In genomic region chr2:73453085-73453484, GRCm38 (mm10) we compare ENCODE assay signal across 15 mouse cellular contexts.
A peak's percentile ranks its signal among the peaks of the same experiment; 100 is the strongest.
DNase-seq lines count a peak whose midpoint lies in the region; ATAC-seq and TF ChIP-seq lines count a peak whose summit lies in the region.
"Had no signal": no experiment of that assay in that cellular context is flagged by ENCODE, and none has a peak within 500 bp of the region (broad histone marks: within the 10 kb centered on the region; RNA-seq: fewer than 3 reads in every experiment).

No protein-coding gene starts in this region.

- TF ChIP-seq EP300 in MEL (IDR thresholded peaks at IDR 0.05; ENCODE audit: low read depth in 1 of 2, low read length in 2 of 2), result no peak

- H3K4me3 ChIP-seq in embryonic facial prominence, embryonic 14.5 days (ENCODE audit: low read depth, low read length), result no peak overlapping the region
- no peak overlapping the region for H3K4me3 ChIP-seq in embryonic facial prominence, embryonic 10.5 days
- peak overlapping the region; percentile 14; the same call in 1 of the 2 replicates for H3K4me3 ChIP-seq in liver, adult 2 months (ENCODE audit: insufficient read depth, low read depth, low read length)
- H3K4me3 ChIP-seq in MEL (ENCODE audit: control insufficient read depth in 1 of 2, insufficient read depth in 1 of 2, low read depth in 2 of 2, low read length in 2 of 2), result peak overlapping the region; percentile 26 to 40
- no peak overlapping the region for H3K4me3 ChIP-seq in liver, embryonic 15.5 days (replicated peaks)
- H3K4me3 ChIP-seq: heart, embryonic 15.5 days; hindbrain, embryonic 10.5 days; intestine, embryonic 15.5 days had no signal

- H3K9me3 ChIP-seq in embryonic facial prominence, embryonic 14.5 days (ENCODE audit: control insufficient read depth, low read length), result no peaks in the 10 kb centered on the region
- no peaks in the 10 kb centered on the region for H3K9me3 ChIP-seq in embryonic facial prominence, embryonic 10.5 days
- H3K9me3 ChIP-seq in MEL (replicated peaks; ENCODE audit: insufficient read depth, low read length), result no peaks in the 10 kb centered on the region
- no peaks in the 10 kb centered on the region for H3K9me3 ChIP-seq in liver, embryonic 15.5 days (replicated peaks)
- H3K9me3 ChIP-seq: heart, embryonic 15.5 days; hindbrain, embryonic 10.5 days; intestine, embryonic 15.5 days had no signal

- DNase-seq in embryonic facial prominence, embryonic 14.5 days (ENCODE audit: low spot score), result peak; percentile 50
- no peak for DNase-seq in embryonic facial prominence, embryonic 10.5 days (ENCODE audit: low spot score)
- no peak for DNase-seq in liver, adult 2 months (ENCODE audit: extremely low read depth, low read depth, low spot score)
- no peak for DNase-seq in liver
- no peak for DNase-seq in MEL (ENCODE audit: low read depth, low spot score)
- DNase-seq in right cerebral cortex, postnatal 25 days, result no peak
- DNase-seq: adrenal gland, adult 8-10 months; cerebellum, adult 2 months had no signal

- H3K36me3 ChIP-seq in embryonic facial prominence, embryonic 14.5 days (ENCODE audit: control insufficient read depth, insufficient read depth, low read length), result no peaks in the 10 kb centered on the region
- no peaks in the 10 kb centered on the region; the same call in 1 of the 2 replicates for H3K36me3 ChIP-seq in embryonic facial prominence, embryonic 10.5 days (replicated peaks)
- H3K36me3 ChIP-seq in liver, adult 2 months (ENCODE audit: control insufficient read depth, insufficient read depth, low read length), result no peaks in the 10 kb centered on the region
- peaks cover 0 to 28% of the 10 kb centered on the region in 2 experiments; a peak in 2 of 4 replicates for H3K36me3 ChIP-seq in MEL (ENCODE audit: control insufficient read depth in 1 of 2, insufficient read depth in 2 of 2, low read length in 2 of 2)
- no peaks in the 10 kb centered on the region for H3K36me3 ChIP-seq in liver, embryonic 15.5 days (replicated peaks)
- H3K36me3 ChIP-seq: heart, embryonic 15.5 days; hindbrain, embryonic 10.5 days; intestine, embryonic 15.5 days had no signal

- TF ChIP-seq CTCF in liver, adult 2 months (IDR thresholded peaks at IDR 0.05; ENCODE audit: low read depth, low read length), result no peak
- TF ChIP-seq CTCF in MEL (IDR thresholded peaks at IDR 0.05 in 2 of 3, conservative IDR thresholded peaks at IDR 0.05 in 1 of 3; ENCODE audit: control insufficient read depth in 1 of 3, insufficient read depth in 1 of 3, low read depth in 2 of 3, low read length in 3 of 3, poor library complexity in 1 of 3, severe bottlenecking in 1 of 3), result no peak

- WGBS in embryonic facial prominence, embryonic 14.5 days, result 51% methylated on average over 5 of the region's 5 CpGs
- WGBS in embryonic facial prominence, embryonic 10.5 days, result 85% methylated on average over 5 of the region's 5 CpGs
- 82% methylated on average over 5 of the region's 5 CpGs for WGBS in liver, adult 2 months
- 59% methylated on average over 5 of the region's 5 CpGs for WGBS in liver, embryonic 15.5 days (ENCODE audit: insufficient replicate concordance)

- no peaks in the 10 kb centered on the region for H3K27me3 ChIP-seq in embryonic facial prominence, embryonic 14.5 days (replicated peaks; ENCODE audit: control insufficient read depth, insufficient read depth, low read length)
- H3K27me3 ChIP-seq in embryonic facial prominence, embryonic 10.5 days (replicated peaks; ENCODE audit: low read depth, poor library complexity, severe bottlenecking), result no peaks in the 10 kb centered on the region
- H3K27me3 ChIP-seq in liver, adult 2 months (ENCODE audit: control insufficient read depth, insufficient read depth, low read length), result no peaks in the 10 kb centered on the region
- H3K27me3 ChIP-seq in MEL (ENCODE audit: control insufficient read depth in 1 of 2, insufficient read depth in 2 of 2, low read length in 2 of 2), result no peaks in the 10 kb centered on the region
- H3K27me3 ChIP-seq in liver, embryonic 15.5 days, result no peaks in the 10 kb centered on the region
- H3K27me3 ChIP-seq: heart, embryonic 15.5 days; intestine, embryonic 15.5 days had no signal

- no peak overlapping the region for H3K4me2 ChIP-seq in embryonic facial prominence, embryonic 14.5 days (ENCODE audit: low read depth, low read length)
- peak overlapping the region; percentile 43 for H3K4me2 ChIP-seq in liver, embryonic 15.5 days
- H3K4me2 ChIP-seq: heart, embryonic 15.5 days; intestine, embryonic 15.5 days had no signal

- H3K9ac ChIP-seq in embryonic facial prominence, embryonic 14.5 days (ENCODE audit: low read depth, low read length), result no peak overlapping the region
- no peak overlapping the region for H3K9ac ChIP-seq in liver, adult 2 months (ENCODE audit: low read depth, low read length)
- peak overlapping the region; percentile 51 for H3K9ac ChIP-seq in MEL (ENCODE audit: control insufficient read depth, low read depth, low read length, poor library complexity, severe bottlenecking)
- H3K9ac ChIP-seq in liver, embryonic 15.5 days, result no peak overlapping the region
- H3K9ac ChIP-seq: heart, embryonic 15.5 days; intestine, embryonic 15.5 days had no signal

- 0 out of 2 replicates have a peak, but pooled peaks have one; percentile 33 for ATAC-seq in embryonic facial prominence, embryonic 14.5 days (ENCODE audit: low read depth)
- no peak for ATAC-seq in liver, embryonic 15.5 days (ENCODE audit: insufficient read depth)
- no peak for ATAC-seq in erythroblast, adult 5-6 weeks (replicated peaks; ENCODE audit: low FRiP score, poor library complexity, severe bottlenecking)
- ATAC-seq: intestine, embryonic 15.5 days; midbrain, embryonic 16.5 days had no signal

- peaks cover 12% of the 10 kb centered on the region for H3K4me1 ChIP-seq in embryonic facial prominence, embryonic 14.5 days (ENCODE audit: control insufficient read depth, insufficient read depth, low read length)
- H3K4me1 ChIP-seq in embryonic facial prominence, embryonic 10.5 days, result peaks cover 18% of the 10 kb centered on the region
- H3K4me1 ChIP-seq in liver, adult 2 months (ENCODE audit: control insufficient read depth, insufficient read depth, low read length), result peaks cover 2% of the 10 kb centered on the region; the same call in 1 of the 2 replicates
- peaks cover 20 to 29% of the 10 kb centered on the region in 2 experiments for H3K4me1 ChIP-seq in MEL (ENCODE audit: control insufficient read depth in 1 of 2, insufficient read depth in 2 of 2, low read length in 2 of 2)
- H3K4me1 ChIP-seq in liver, embryonic 15.5 days (replicated peaks), result peaks cover 49% of the 10 kb centered on the region

- no peaks in the 10 kb centered on the region for H3K79me2 ChIP-seq in liver, adult 2 months (ENCODE audit: control insufficient read depth, insufficient read depth, low read length)
- peaks cover 5% of the 10 kb centered on the region for H3K79me2 ChIP-seq in MEL (ENCODE audit: control insufficient read depth, insufficient read depth, low read length, poor library complexity)

- TF ChIP-seq RAD21 in MEL (IDR thresholded peaks at IDR 0.05; ENCODE audit: low read depth, low read length), result no peak

- H3K27ac ChIP-seq in embryonic facial prominence, embryonic 14.5 days (replicated peaks; ENCODE audit: low read depth, low read length), result no peak overlapping the region
- no peak overlapping the region for H3K27ac ChIP-seq in embryonic facial prominence, embryonic 10.5 days (replicated peaks)
- H3K27ac ChIP-seq in liver, adult 2 months (replicated peaks; ENCODE audit: insufficient read depth, low read depth, low read length), result no peak overlapping the region
- peak overlapping the region; percentile 92 for H3K27ac ChIP-seq in MEL (ENCODE audit: control insufficient read depth, low read depth, low read length)
- H3K27ac ChIP-seq in liver, embryonic 15.5 days (replicated peaks), result peak overlapping the region; percentile 49
- H3K27ac ChIP-seq: heart, embryonic 15.5 days; hindbrain, embryonic 10.5 days; intestine, embryonic 15.5 days; stomach, postnatal 0 days had no signal

- no peak for TF ChIP-seq POLR2A in liver, adult 2 months (IDR thresholded peaks at IDR 0.05; ENCODE audit: extremely low read depth, insufficient read depth, low read length)
- no peak for TF ChIP-seq POLR2A in MEL (IDR thresholded peaks at IDR 0.05; ENCODE audit: control insufficient read depth in 1 of 2, insufficient read depth in 1 of 2, low read depth in 1 of 2, low read length in 2 of 2, poor library complexity in 1 of 2)

TF ChIP-seq in MEL, 35 proteins besides CTCF, POLR2A, EP300 and RAD21:
- TF ChIP-seq HCFC1 (IDR thresholded peaks at IDR 0.05; ENCODE audit: low read depth, low read length), result no peak

Comparison
In these comparisons a context has a peak if more than half of its experiments do, and no peak if none do; other contexts are left out.
1. H3K27ac ChIP-seq: peak in MEL (single experiment) and liver, embryonic 15.5 days (single experiment); none in embryonic facial prominence, embryonic 14.5 days (single experiment), embryonic facial prominence, embryonic 10.5 days (single experiment) and liver, adult 2 months (single experiment).
2. H3K4me3 ChIP-seq: peak in liver, adult 2 months (single experiment) and MEL (2 of 2); none in embryonic facial prominence, embryonic 14.5 days (single experiment), embryonic facial prominence, embryonic 10.5 days (single experiment) and liver, embryonic 15.5 days (single experiment).